Comparison of ENCODE assay signal across 8 mouse cellular contexts in genomic region chr1:178449172-178449571, GRCm38 (mm10). TPM values are rescaled to one million over a fixed set of nuclear protein-coding genes. Genes with fewer than 3 reads are reported as not detected.
A peak's percentile ranks its signal among the peaks of the same experiment; 100 is the strongest.
DNase-seq lines count a peak whose midpoint lies in the region; ATAC-seq and TF ChIP-seq lines count a peak whose summit lies in the region.

No protein-coding gene starts in this region.

- H3K4me3 ChIP-seq in CH12.LX (replicated peaks in 1 of 3; ENCODE audit: low read depth in 2 of 3, low read length in 2 of 3, poor library complexity in 1 of 3) = no peak overlapping the region
- H3K4me3 ChIP-seq in forebrain, embryonic 12.5 days (replicated peaks) = no peak overlapping the region
- no peak overlapping the region for H3K4me3 ChIP-seq in heart, embryonic 16.5 days (ENCODE audit: low read length)
- H3K4me3 ChIP-seq in liver, embryonic 14.5 days (ENCODE audit: insufficient read depth in 1 of 2, low read depth in 2 of 2, low read length in 2 of 2) = no peak overlapping the region
- H3K4me3 ChIP-seq in neural tube, embryonic 13.5 days = no peak overlapping the region

- H3K9ac ChIP-seq in CH12.LX (ENCODE audit: insufficient read depth, low read depth) = no peak overlapping the region
- H3K9ac ChIP-seq in forebrain, embryonic 12.5 days = no peak overlapping the region
- peak overlapping the region; percentile 66; the same call in 1 of the 2 replicates for H3K9ac ChIP-seq in heart, embryonic 16.5 days (ENCODE audit: low read length)
- no peak overlapping the region for H3K9ac ChIP-seq in liver, embryonic 14.5 days (replicated peaks)
- H3K9ac ChIP-seq in neural tube, embryonic 13.5 days = no peak overlapping the region

- no peaks in the 10 kb centered on the region for H3K36me3 ChIP-seq in CH12.LX (replicated peaks in 1 of 2; ENCODE audit: control insufficient read depth in 1 of 2, insufficient read depth in 1 of 2, low read length in 1 of 2)
- no peaks in the 10 kb centered on the region for H3K36me3 ChIP-seq in forebrain, embryonic 12.5 days (replicated peaks)
- no peaks in the 10 kb centered on the region for H3K36me3 ChIP-seq in heart, embryonic 16.5 days (ENCODE audit: control insufficient read depth, insufficient read depth)
- no peaks in the 10 kb centered on the region for H3K36me3 ChIP-seq in liver, embryonic 14.5 days (replicated peaks; ENCODE audit: control insufficient read depth, insufficient read depth, low read depth)
- no peaks in the 10 kb centered on the region for H3K36me3 ChIP-seq in neural tube, embryonic 13.5 days

- H3K27me3 ChIP-seq in CH12.LX (replicated peaks) = no peaks in the 10 kb centered on the region
- no peaks in the 10 kb centered on the region for H3K27me3 ChIP-seq in forebrain, embryonic 12.5 days
- no peaks in the 10 kb centered on the region for H3K27me3 ChIP-seq in heart, embryonic 16.5 days (ENCODE audit: control insufficient read depth, insufficient read depth, low read length)
- no peaks in the 10 kb centered on the region for H3K27me3 ChIP-seq in liver, embryonic 14.5 days (ENCODE audit: control insufficient read depth, insufficient read depth, low read length)
- H3K27me3 ChIP-seq in neural tube, embryonic 13.5 days = no peaks in the 10 kb centered on the region

- ATAC-seq in forebrain, embryonic 12.5 days (ENCODE audit: low FRiP score) = peak; percentile 83
- ATAC-seq in heart, embryonic 16.5 days (replicated peaks; ENCODE audit: extremely low read depth, insufficient read depth, low FRiP score) = peak; percentile 88
- peak; percentile 58 for ATAC-seq in liver, embryonic 14.5 days (ENCODE audit: insufficient read depth)
- ATAC-seq in neural tube, embryonic 13.5 days (ENCODE audit: low read depth) = peak; percentile 67

- H3K4me2 ChIP-seq in CH12.LX (ENCODE audit: insufficient read depth, low read depth, poor library complexity, severe bottlenecking) = no peak overlapping the region
- H3K4me2 ChIP-seq in forebrain, embryonic 12.5 days = no peak overlapping the region
- H3K4me2 ChIP-seq in heart, embryonic 16.5 days (ENCODE audit: low read depth, low read length) = peak overlapping the region; percentile 40
- no peak overlapping the region for H3K4me2 ChIP-seq in liver, embryonic 14.5 days (ENCODE audit: low read depth)
- H3K4me2 ChIP-seq in neural tube, embryonic 13.5 days = no peak overlapping the region

- peak; percentile 80 for DNase-seq in CH12.LX (ENCODE audit: extremely low read depth)
- DNase-seq in c-Kit-positive CD71-negative TER-119-negative erythroid progenitor cells, embryonic 14.5 days (ENCODE audit: low read depth) = peak; percentile 79
- peak; percentile 84 for DNase-seq in kidney, postnatal 14 days
- DNase-seq in liver, embryonic 14.5 days (ENCODE audit: low read depth in 3 of 3, low spot score in 3 of 3) = peak; percentile 65 to 71 (median 68)
- DNase-seq in telencephalon, adult 2 months (ENCODE audit: low read depth, low spot score) = peak; percentile 36

- no peaks in the 10 kb centered on the region for H3K9me3 ChIP-seq in CH12.LX (replicated peaks; ENCODE audit: low read length)
- no peaks in the 10 kb centered on the region for H3K9me3 ChIP-seq in forebrain, embryonic 12.5 days
- H3K9me3 ChIP-seq in heart, embryonic 16.5 days (replicated peaks; ENCODE audit: control insufficient read depth, low read length) = no peaks in the 10 kb centered on the region
- no peaks in the 10 kb centered on the region for H3K9me3 ChIP-seq in liver, embryonic 14.5 days (ENCODE audit: control insufficient read depth, low read length)
- H3K9me3 ChIP-seq in neural tube, embryonic 13.5 days = 0 out of 2 replicates have a peak, but pooled peaks cover 7% of the 10 kb centered on the region

- TF ChIP-seq EP300 in CH12.LX (IDR thresholded peaks at IDR 0.05; ENCODE audit: low read length) = no peak
- TF ChIP-seq EP300 in liver, embryonic 14.5 days (IDR thresholded peaks at IDR 0.05; ENCODE audit: low read depth) = no peak

- in situ Hi-C loops in CH12.LX (cut with MboI; ENCODE audit: low pct_ligation_motif_present, low pct_unique_long_range_greater_than_20kb, low sequenced_read_pairs) = no loop called here

- H3K4me1 ChIP-seq in CH12.LX (ENCODE audit: control insufficient read depth in 1 of 2, insufficient read depth in 2 of 2) = peaks cover 0 to 10% of the 10 kb centered on the region in 2 experiments; a peak in 2 of 4 replicates
- peaks cover 2% of the 10 kb centered on the region; the same call in 1 of the 2 replicates for H3K4me1 ChIP-seq in forebrain, embryonic 12.5 days
- peaks cover 10% of the 10 kb centered on the region for H3K4me1 ChIP-seq in heart, embryonic 16.5 days (ENCODE audit: control insufficient read depth, insufficient read depth, low read length)
- H3K4me1 ChIP-seq in liver, embryonic 14.5 days (replicated peaks; ENCODE audit: control insufficient read depth in 2 of 2, insufficient read depth in 2 of 2, low read length in 1 of 2) = peaks cover 11 to 24% of the 10 kb centered on the region in 2 experiments
- H3K4me1 ChIP-seq in neural tube, embryonic 13.5 days (replicated peaks) = no peaks in the 10 kb centered on the region

- H3K79me2 ChIP-seq in CH12.LX (replicated peaks; ENCODE audit: control insufficient read depth, extremely low read depth, insufficient read depth, poor library complexity, severe bottlenecking) = no peaks in the 10 kb centered on the region

- peak; percentile 81 to 93 for TF ChIP-seq CTCF in CH12.LX (conservative IDR thresholded peaks at IDR 0.05 in 1 of 2, IDR thresholded peaks at IDR 0.05 in 1 of 2; ENCODE audit: low read depth in 2 of 2, low read length in 2 of 2)
- peak; percentile 97 for TF ChIP-seq CTCF in liver, embryonic 14.5 days (IDR thresholded peaks at IDR 0.05; ENCODE audit: low read depth)

- no peak overlapping the region for H3K27ac ChIP-seq in CH12.LX (ENCODE audit: insufficient read depth, low read depth)
- H3K27ac ChIP-seq in forebrain, embryonic 12.5 days = no peak overlapping the region
- peak overlapping the region; percentile 93 for H3K27ac ChIP-seq in heart, embryonic 16.5 days (ENCODE audit: low read length)
- no peak overlapping the region for H3K27ac ChIP-seq in liver, embryonic 14.5 days
- no peak overlapping the region for H3K27ac ChIP-seq in neural tube, embryonic 13.5 days (replicated peaks)

- TF ChIP-seq POLR2A in CH12.LX (IDR thresholded peaks at IDR 0.05; ENCODE audit: low read depth, low read length) = no peak

- dilution Hi-C loops in CH12.LX (cut with MboI; ENCODE audit: extremely low pct_ligation_motif_present, extremely low pct_unique_long_range_greater_than_20kb, low sequenced_read_pairs) = no loop called here

- peak; percentile 92 for TF ChIP-seq RAD21 in CH12.LX (IDR thresholded peaks at IDR 0.05; ENCODE audit: low read depth, low read length)

- 25% methylated on average over 3 of the region's 3 CpGs for WGBS in forebrain, embryonic 12.5 days
- WGBS in heart, embryonic 16.5 days = 21% methylated on average over 3 of the region's 3 CpGs
- WGBS in liver, embryonic 14.5 days (ENCODE audit: insufficient replicate concordance) = 21% methylated on average over 3 of the region's 3 CpGs
- 20% methylated on average over 3 of the region's 3 CpGs for WGBS in neural tube, embryonic 13.5 days

TF ChIP-seq in CH12.LX, 34 proteins besides CTCF, POLR2A, EP300 and RAD21:
- TF ChIP-seq SMC3 (IDR thresholded peaks at IDR 0.05; ENCODE audit: low read depth, low read length) = peak; percentile 93
- no peak for TF ChIP-seq ZKSCAN1 (IDR thresholded peaks at IDR 0.05; ENCODE audit: borderline replicate concordance, low read depth, low read length)
- peak; percentile 59 for TF ChIP-seq ZC3H11A (IDR thresholded peaks at IDR 0.05; ENCODE audit: low read depth, low read length)
- no peak for TF ChIP-seq PAX5 (IDR thresholded peaks at IDR 0.05; ENCODE audit: low read length)

RNA-seq across cellular contexts. Expression of gene Efcab2, which starts 43.3 kb away (rescaled TPM):
- total RNA-seq in CH12.LX (2012; rRNA removed) (1.2 and 1.5 TPM in 2 replicates), CH12.LX (2014; rRNA removed) (1.8 TPM in 2 replicates)
- 2.8 and 3.2 TPM in 2 replicates for polyA plus RNA-seq in CH12.LX (2012; ENCODE audit: insufficient read length, low read depth)
- polyA plus RNA-seq in forebrain, embryonic 12.5 days (2016; fragmentation: Nextera tagmentation; extraction: Ambion mirVana) = 9.6 and 11.1 TPM in 2 replicates
- 16.2 and 19.1 TPM in 2 replicates for polyA plus RNA-seq in heart, embryonic 16.5 days (2015; fragmentation: Nextera tagmentation; extraction: Ambion mirVana)
- polyA plus RNA-seq in liver, embryonic 14.5 days (2012; rRNA removed) = 0.19 and 0.64 TPM in 2 replicates
- polyA plus RNA-seq in liver, embryonic 14.5 days (2014; fragmentation: Nextera tagmentation; extraction: Ambion mirVana) = 3.5 and 4.3 TPM in 2 replicates
- 8.4 and 9.6 TPM in 2 replicates for polyA plus RNA-seq in neural tube, embryonic 13.5 days (2015; fragmentation: Nextera tagmentation; extraction: Ambion mirVana)
